Mouse (Mus musculus): ENCODE data around the gene Gm39115.

- TF ChIP-seq CTCF (conservative IDR thresholded peaks at IDR 0.05; ENCODE audit: insufficient read depth, insufficient read length, low read depth, low read length), result no peak
- TF ChIP-seq POLR2A (IDR thresholded peaks at IDR 0.05; ENCODE audit: low read depth, low read length), result no peak
Observed at GRCm38 (mm10) chr7:142178685-142179084, 42.9 kb upstream of the Gm39115 start.

Data from kidney, adult 2 months (tissue).